Mouse (Mus musculus) spleen, adult 2 months (tissue): ENCODE data around the gene Spata2l.

Experiments used
- CTCF ChIP-seq: fragments of 200-500 bp; IDR thresholded peaks from 2 replicates; pipeline ENCODE4 v1.5.1; 2011; ENCODE audit warnings: mild to moderate bottlenecking, inconsistent platforms; ENCODE audit not compliant: insufficient read depth, insufficient read length, insufficient replicate concordance; ENCODE audit errors: extremely low read depth
- POLR2A ChIP-seq: fragments of 200-500 bp; IDR thresholded peaks from 2 replicates; pipeline ENCODE4 v1.6.1; 2011; ENCODE audit warnings: low read depth, low read length, inconsistent platforms

DNA sequence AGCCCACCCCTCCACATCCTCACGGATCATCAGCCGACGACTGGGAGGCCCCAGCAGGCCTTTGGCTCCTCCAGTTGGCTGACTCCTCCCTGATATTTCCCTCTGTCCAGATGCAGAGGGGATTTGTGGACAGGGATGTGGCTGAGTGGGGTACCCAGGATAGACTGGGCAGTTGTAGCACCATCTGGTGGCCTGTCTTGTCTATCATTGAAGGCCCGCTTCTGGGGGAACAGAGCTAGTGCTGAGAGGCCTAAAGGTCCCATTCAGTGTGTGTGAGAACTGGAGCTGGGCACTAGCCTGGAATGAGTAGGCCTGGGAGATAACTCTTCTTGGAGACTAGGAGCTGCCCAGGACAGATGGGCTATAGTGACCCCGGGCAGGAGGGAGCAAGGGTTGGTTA is 4.3 kb downstream of the Spata2l start:
- TF ChIP-seq POLR2A = no peak
- no peak for TF ChIP-seq CTCF
